Mouse (Mus musculus) splenic B cell, adult 2 months (primary cell): ENCODE data around the gene Tom1.
A peak's percentile ranks its signal among the peaks of the same experiment; 100 is the strongest.

Source experiments
- DNase-seq: peaks from one replicate; pipeline ENCODE4 v3.0.0-alpha.2; 2011; ENCODE audit warnings: low read depth, low spot score
- H3K27me3 ChIP-seq: 2 replicates; pipeline ENCODE4 v1.6.1; 2012; ENCODE audit warnings: mild to moderate bottlenecking, low read length, moderate library complexity, mixed read lengths; ENCODE audit not compliant: control insufficient read depth, poor library complexity, insufficient read depth, severe bottlenecking
- H3K36me3 ChIP-seq: 2 replicates; pipeline ENCODE4 v1.6.1; 2012; ENCODE audit warnings: mild to moderate bottlenecking, low read length, moderate library complexity, mixed read lengths; ENCODE audit not compliant: control insufficient read depth, poor library complexity, insufficient read depth, severe bottlenecking

The Tom1 gene

GRCm38 (mm10) chr8:75090781-75091365 is 57.4 kb downstream of the Tom1 start:
- Histone ChIP-seq H3K36me3 (no peaks in the 10 kb centered on the region), H3K27me3 (no peaks in the 10 kb centered on the region; the same call in none of the 2 replicates)
- DNase-seq, result no peak

GRCm38 (mm10) chr8:75093399-75094156 is 60.1 kb downstream of the Tom1 start, which contains the start of gene Hmox1:
TSS of gene Hmox1 (plus strand) at chr8:75093621.
- peak; percentile 69 for DNase-seq
- H3K27me3 ChIP-seq, result no peaks in the 10 kb centered on the region; the same call in none of the 2 replicates
- H3K36me3 ChIP-seq, result no peaks in the 10 kb centered on the region

GRCm38 (mm10) chr8:75102956-75103355 is 69.5 kb downstream of the Tom1 start:
- H3K27me3 ChIP-seq, result no peaks in the 10 kb centered on the region
- H3K36me3 ChIP-seq, result no peaks in the 10 kb centered on the region
- DNase-seq, result no peak

- no peaks in the 10 kb centered on the region for H3K36me3 ChIP-seq
- DNase-seq, result no peak
- H3K27me3 ChIP-seq, result no peaks in the 10 kb centered on the region
Measured at GRCm38 (mm10) chr8:75103376-75103878, 69.9 kb downstream of the Tom1 start.

GRCm38 (mm10) chr8:75108527-75109235 is 75.2 kb downstream of the Tom1 start:
- Histone ChIP-seq H3K36me3 (peaks cover 6% of the 10 kb centered on the region; the same call in 1 of the 2 replicates), H3K27me3 (no peaks in the 10 kb centered on the region)
- DNase-seq, result peak; percentile 88

- Histone ChIP-seq H3K27me3 (no peaks in the 10 kb centered on the region), H3K36me3 (peaks cover 8% of the 10 kb centered on the region)
- peak; percentile 99 for DNase-seq
Measured at GRCm38 (mm10) chr8:75109236-75109967, 75.9 kb downstream of the Tom1 start, which contains the start of gene Mcm5. TSS of gene Mcm5 (plus strand) at chr8:75109569.

- Histone ChIP-seq H3K36me3 (peaks cover 9% of the 10 kb centered on the region), H3K27me3 (no peaks in the 10 kb centered on the region)
- DNase-seq, result no peak
Measured at GRCm38 (mm10) chr8:75110093-75110492, 76.6 kb downstream of the Tom1 start.

- Histone ChIP-seq H3K36me3 (peaks cover 7% of the 10 kb centered on the region), H3K27me3 (no peaks in the 10 kb centered on the region)
- no peak for DNase-seq
Measured at GRCm38 (mm10) chr8:75118505-75118904, 85.0 kb downstream of the Tom1 start.

- peaks cover 7% of the 10 kb centered on the region for H3K36me3 ChIP-seq
- no peak for DNase-seq
- no peaks in the 10 kb centered on the region for H3K27me3 ChIP-seq
Measured at GRCm38 (mm10) chr8:75119287-75119686, 85.8 kb downstream of the Tom1 start.
